Mouse (Mus musculus) kidney, adult 18-20 months (tissue): ENCODE data around the gene Soat2.

Experiments used
- DNase-seq: peaks from one replicate; pipeline ENCODE4 v3.0.0; 2021

Soat2 gene

GRCm38 (mm10) chr15:102114651-102115260, 35.6 kb upstream of the Soat2 start:
- no peak for DNase-seq

GRCm38 (mm10) chr15:102115731-102116231, 34.5 kb upstream of the Soat2 start:
- DNase-seq, result peak; percentile 5

DNA sequence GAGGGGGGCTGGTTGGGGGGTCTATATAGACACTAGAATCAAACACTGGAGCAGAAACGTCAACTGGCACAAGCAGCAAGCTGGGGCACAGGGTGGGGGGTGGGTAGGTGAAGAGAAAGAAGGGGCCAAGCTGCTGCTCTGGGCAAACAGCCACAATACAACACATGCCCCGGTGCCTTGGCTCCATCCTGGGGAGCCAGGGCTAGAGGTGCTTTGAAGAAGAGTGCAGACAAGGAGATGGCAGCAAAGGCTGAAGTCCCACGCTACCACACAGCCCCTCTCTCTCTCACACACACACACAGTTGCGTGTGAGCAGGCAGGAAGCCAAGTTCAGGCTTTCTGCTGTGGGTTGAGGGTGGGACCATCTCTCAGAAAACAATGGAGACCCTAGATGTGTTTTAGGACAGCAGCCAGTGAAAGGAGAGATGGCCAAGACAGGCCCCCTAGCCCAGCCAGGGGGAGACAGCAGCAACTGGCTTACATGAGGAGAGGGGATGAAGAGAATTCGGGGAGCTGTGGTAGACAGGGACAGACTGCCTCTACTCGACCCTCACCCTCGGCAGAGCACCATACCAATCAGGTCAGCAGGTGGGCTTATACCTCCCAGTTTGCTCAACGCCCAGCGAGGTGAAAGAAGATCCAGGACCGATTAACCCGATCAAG, 33.4 kb upstream of the Soat2 start:
- no peak for DNase-seq

DNA sequence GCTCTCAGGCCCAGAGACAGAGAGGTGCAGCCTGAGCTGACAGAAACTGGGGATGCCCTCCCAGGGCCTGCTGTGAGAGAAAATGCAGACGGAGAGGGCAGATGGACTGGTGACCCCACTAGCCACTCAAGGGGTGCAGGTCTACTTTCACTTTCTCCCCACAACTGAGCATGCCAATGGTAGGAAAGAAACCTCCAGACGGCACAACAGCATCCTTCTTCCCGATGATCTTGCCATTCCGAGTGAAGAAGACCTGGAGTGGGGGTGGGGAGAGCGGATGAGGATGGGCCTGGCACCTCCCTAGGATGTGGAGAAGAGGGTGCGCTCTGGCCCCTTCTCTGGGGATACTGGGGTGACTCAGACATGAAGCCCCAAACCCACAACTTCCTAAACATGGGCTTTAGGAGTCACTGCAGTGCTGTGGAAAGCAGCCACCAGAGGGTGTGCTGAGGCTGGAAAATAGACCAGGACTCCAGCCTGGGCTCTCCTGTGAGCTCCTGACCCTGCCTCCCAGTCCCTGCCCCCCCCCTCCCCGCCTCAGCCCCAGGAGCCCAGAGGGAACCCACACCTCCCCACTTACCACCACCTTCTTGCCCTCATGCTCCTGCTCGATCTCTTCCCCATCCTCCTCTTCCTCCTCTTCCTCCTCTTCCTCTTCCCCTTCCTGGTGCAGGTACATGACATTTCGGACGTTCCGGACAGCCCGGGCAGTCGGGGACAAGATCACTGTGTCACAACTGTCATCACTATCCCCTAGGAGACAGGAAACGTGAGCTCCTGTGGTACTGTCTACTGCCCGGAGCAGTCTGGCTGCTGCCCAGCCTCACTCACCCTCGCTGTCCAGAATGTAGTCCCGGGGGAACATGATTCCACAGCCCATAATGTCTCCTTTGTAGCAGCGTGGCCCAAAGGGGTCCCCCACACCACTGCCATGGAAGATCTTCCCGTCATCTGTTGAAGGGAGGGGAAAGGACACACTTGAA, 32.6 kb upstream of the Soat2 start:
- DNase-seq, result peak; percentile 54

GRCm38 (mm10) chr15:102118591-102118990, 31.7 kb upstream of the Soat2 start:
- DNase-seq, result no peak

DNA sequence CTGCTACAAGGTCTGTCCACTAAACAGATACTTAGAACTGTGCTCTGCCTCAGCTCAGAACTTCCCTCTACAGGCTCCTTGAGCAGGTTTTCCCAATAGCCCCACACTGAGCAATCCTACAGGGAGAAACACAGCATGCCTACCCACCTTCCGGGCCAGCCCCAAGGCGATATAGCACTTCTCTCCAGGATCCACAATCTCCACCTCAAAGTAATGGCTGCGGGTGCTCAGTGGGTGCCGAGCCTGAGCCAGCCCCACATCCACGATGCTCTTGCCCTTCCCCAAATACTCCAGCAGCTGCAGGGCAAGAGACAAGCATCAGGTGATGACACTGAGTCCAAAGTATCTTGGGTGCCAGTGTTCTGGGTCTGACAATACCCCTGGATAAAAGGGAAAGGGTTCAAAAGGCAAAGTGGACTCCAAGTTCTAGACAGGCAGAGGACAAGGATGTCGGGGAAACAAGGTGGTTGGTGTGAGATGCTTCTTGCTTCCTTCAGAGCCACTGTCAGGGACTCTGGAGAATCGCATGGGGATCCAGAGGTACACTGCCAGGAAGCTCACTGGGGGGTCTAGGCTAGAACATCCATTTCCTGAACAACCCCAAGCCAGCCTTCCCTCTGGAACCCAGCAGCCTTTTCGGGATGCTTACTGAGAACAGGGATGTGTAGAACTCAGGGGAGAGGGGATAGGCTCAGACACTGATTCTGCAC, 31.1 kb upstream of the Soat2 start:
- DNase-seq, result no peak

DNA sequence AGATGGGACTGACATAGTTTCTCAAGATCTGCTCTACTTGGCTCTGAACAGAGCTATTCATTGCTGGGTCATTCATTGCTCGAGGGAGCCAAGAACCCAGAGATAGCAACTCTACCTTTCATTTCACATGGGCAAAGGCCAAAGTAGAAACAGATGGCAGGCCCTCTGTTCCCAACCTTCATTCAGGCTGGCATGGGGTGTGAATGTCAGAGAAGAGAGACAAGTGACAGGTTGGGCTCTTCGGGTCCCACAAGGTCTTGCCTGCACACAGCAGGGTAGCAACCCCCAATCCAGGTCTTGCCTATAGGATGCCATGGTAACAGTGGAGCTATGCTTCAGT, 30.5 kb upstream of the Soat2 start:
- DNase-seq, result no peak

DNA sequence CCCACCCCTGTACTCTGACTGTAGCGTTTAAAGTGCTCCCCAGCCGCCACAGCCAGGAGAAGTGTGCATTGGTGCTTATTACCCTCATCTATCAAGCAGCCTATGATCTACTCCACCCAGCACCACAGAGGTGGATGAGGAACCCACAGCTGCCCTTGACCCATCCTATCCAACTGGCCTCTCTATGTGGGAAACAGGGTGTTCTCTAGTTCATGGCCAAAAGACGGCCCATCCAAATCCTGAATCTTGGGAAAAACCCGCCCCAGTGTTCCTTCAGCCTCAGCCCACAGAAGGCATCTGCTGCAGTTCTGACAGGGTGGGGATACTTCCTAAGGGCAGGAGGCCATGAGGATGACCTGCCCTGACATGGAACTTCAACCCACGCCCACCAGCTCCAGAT, 29.8 kb upstream of the Soat2 start:
- no peak for DNase-seq

DNA sequence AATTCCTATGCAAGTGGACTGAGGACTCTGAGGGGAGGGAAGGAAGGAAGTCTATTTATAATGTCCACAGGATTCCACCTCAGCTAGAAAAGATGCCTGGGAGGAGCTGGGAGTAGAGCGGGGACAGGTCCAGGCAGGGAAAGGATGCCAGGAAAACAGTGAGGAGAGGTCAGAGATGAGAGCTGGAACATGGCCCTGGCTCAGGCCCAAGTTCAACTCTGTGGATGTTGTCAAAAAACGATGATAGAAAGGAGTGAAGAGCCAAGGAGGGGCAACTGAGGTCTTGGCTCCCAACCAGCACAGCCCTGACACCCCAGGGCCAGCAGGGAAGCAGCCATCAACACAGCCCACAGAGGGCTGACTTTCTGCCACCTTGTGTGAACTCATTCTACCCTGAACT, 24.0 kb upstream of the Soat2 start:
- DNase-seq, result peak; percentile 71

DNA sequence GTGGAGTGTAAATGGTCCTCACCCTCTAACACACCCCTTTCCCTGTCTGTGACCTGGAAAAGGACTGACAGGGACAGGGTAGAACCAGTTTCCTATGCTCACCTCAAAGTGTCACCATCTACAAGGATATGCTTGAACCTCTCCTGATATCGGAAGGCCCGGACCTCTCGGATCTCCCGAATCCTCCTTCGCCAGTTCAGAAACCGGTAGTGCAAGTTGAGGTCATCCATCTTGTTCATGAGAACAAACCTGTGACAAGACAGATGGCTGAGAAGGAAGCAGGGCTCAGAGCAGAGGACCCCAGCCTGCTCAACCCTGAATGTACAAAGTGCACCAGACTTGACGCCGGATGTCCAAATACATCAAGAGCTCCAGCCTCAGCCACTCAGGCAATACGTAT, 17.0 kb upstream of the Soat2 start:
- DNase-seq, result no peak

DNA sequence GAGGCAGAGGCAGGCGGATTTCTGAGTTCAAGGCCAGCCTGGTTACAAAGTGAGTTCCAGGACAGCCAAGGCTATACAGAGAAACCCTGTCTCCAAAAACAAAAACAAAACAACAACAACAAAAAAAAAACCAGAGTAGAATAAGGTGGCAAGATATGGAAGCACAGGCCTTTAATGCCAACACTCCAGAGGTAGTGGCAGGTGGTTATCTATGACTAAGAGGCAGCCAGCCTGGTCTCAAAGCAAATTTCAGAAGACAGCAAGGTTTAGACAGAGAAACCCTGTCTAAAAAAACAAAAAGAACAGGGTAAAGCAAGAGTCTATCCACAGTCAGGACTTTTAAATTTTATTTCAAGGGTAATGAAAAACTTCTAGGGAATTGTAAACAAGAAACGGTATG, 15.6 kb upstream of the Soat2 start:
- no peak for DNase-seq

GRCm38 (mm10) chr15:102135522-102136128, 14.7 kb upstream of the Soat2 start:
- no peak for DNase-seq

DNA sequence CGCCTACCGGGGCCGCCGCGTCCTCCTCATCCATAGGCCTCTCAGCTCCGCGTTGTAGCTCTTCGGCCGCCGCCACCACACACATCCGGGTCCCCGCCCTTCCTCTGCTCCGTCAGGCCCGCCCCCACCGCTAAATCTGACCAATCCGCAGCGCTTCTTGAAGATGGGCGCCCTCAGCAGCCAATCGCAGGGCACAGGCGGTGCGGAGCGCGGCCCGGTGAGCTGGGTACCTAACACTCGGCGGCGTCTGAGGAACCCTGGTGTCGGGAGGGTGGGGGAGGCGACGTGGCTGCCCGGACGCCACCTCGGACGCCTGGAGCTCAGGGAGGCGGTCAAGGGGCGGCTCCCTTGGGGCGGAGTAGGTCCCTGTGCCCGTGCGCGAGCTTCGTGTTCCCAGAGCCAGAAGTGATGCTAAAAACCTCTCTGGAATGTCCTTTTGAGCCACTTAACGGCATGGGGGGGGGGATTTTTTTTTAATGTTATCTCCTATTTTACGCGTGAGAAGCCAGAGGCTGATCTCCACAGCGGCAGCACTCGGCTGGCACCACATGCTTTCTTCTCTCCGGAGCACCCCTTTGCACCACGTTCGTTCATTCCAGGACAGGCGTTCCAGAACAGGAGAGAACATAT, 14.1 kb upstream of the Soat2 start, which contains the start of gene Spryd3:
Gene Spryd3, minus strand, starts transcription at position 106 of the 630 bp plus-strand sequence.
- peak; percentile 99 for DNase-seq

DNA sequence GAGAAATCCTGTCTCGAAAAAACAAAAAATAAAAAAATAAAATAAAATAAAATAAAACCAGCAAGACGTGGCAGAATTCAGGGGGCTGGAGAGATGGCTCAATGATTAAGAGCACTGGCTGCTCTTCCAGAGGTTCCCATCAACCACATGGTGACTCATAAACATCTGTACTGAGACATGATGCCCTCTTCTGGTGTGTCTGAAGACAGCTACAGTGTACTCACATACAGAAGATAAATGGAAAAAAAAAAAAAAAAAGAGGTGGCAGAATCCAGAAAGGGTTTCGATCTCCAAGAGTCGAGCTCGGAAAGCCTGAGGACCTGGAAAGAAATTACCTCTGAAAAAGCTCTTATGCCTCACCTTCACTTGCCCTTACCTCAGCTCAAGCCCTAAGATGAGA, 9.2 kb upstream of the Soat2 start:
- no peak for DNase-seq

DNA sequence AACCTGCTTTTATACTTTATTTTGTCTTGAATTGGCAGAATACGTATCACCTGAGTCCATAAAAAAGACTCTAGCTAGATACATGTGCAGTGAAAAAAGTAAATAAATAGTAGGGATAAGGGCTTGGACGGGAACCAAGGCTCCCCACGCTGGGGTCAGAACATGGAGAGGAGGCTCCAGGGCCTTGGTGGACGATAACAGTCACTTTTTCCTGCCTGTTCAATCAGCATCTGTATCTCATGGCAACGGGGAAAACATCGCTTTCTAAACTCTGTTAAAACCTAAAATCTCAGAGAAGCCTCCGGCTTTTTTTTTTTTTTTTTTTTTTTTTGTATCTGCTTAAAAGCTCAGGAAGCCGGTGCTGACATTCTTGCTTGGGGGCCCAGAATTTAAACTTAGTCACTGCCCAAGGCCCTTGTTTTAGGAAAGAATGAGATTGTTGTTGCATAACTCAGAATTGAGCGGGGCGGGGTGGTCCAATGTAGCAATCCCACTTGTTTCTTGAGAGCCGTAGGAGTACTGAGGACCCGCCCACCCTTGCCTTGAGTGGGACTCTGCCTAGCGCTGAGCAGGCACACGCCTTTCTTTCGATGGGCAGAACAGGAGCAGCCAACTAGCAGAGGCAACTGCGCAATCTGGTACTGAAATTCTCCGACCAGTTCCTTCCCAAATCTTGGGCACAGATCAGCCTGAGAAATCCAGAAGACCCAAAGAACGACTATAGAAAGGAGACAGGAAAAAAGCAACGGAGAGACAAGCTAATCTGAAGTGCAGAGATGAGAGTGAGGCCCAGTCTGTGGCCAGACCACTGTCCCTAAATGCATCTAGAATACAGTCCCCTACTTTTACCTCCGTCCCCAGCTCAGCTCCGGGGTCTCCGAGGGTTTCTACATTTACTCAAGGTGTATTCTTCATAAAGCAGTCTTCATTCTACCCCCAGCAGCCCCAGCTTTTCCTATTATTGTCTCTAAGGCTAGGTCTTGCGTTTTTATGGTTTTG, 7.1 kb upstream of the Soat2 start:
- DNase-seq, result no peak

DNA sequence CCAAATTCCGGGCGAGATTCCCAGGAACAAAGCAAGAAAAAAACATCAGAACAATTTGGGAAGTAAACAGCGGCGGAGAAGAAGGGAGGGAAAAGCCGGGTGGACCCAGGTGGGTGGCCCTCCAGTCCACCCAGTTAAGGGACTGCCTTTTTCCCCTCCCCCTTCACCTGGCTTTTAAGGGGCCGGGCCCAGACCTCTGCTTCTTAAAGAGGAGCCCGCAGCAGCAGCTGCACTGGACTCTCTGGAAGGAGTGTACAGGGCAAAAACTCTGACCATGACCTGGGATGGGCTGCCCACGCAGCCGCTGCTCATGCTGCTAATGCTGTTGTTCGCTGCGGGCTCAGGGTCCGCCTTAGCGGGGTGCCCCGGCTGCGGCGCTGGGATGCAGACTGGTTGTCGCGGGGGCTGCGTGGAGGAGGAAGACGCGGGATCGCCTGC, 6.0 kb upstream of the Soat2 start, which contains the start of gene Igfbp6:
Gene Igfbp6, plus strand, starts transcription at position 89 of the 438 bp plus-strand sequence.
- no peak for DNase-seq

GRCm38 (mm10) chr15:102144726-102145125, 5.6 kb upstream of the Soat2 start:
- no peak for DNase-seq

GRCm38 (mm10) chr15:102145330-102145729, 5.0 kb upstream of the Soat2 start:
- DNase-seq, result no peak

- DNase-seq, result no peak
Observed at GRCm38 (mm10) chr15:102146089-102146488, 4.2 kb upstream of the Soat2 start.

DNA sequence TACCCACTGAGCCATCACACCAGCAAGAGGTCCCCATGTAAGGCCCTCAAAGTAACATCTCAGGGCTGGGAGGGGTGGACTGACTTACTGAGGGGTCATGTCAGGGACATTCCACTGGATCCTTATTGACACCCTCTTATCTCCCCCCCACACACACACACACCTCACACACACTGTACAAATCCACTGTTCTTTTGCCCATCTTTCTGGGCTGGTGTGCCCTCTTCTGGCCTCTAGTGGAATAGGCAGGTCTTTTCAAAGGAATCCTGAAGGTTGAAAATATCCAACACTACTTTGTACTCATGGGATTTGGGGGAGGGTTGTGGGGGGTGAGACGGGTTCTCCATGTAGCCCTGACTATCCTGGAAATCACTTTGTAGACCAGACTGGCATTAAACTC, 3.4 kb upstream of the Soat2 start:
- peak; percentile 63 for DNase-seq
